Mouse (Mus musculus): ENCODE data around the gene Olfr1199. TPM values are rescaled to one million over a fixed set of nuclear protein-coding genes. Genes with fewer than 3 reads are reported as not detected.

Gene Olfr1199
- total RNA-seq (2021): not detected

GRCm38 (mm10) chr2:88760369-88760768, at the start of gene Olfr1199:
Olfr1199 (minus strand) TSS chr2:88760469.
- no peak for DNase-seq

GRCm38 (mm10) chr2:88792736-88793135, 32.5 kb upstream of the Olfr1199 start, which contains the start of gene Olfr1201:
Olfr1201 (plus strand) TSS chr2:88793036.
- DNase-seq: no peak

GRCm38 (mm10) chr2:88770388-88770787, 10.1 kb upstream of the Olfr1199 start, which contains the start of gene Olfr1200:
Olfr1200 (minus strand) TSS chr2:88770488.
- no peak for DNase-seq

GRCm38 (mm10) chr2:88751270-88751669, 9.0 kb downstream of the Olfr1199 start, which contains the start of gene Olfr1198:
Olfr1198 (minus strand) TSS chr2:88751370.
- no peak for DNase-seq

- DNase-seq: no peak
These were observed 16.9 kb downstream of the Olfr1199 start for GRCm38 (mm10) chr2:88743379-88743778.

- DNase-seq: no peak
These were observed 28.0 kb downstream of the Olfr1199 start, which contains the start of gene Olfr1197 for GRCm38 (mm10) chr2:88732266-88732665. Olfr1197 (minus strand) TSS chr2:88732366.

GRCm38 (mm10) chr2:88704497-88704896, 55.8 kb downstream of the Olfr1199 start, which contains the start of gene Olfr1196:
Olfr1196 (minus strand) TSS chr2:88704597.
- no peak for DNase-seq

Other genes with a start within 250 kb of the Olfr1199 start
- not detected for gene Olfr1186, start 241.9 kb downstream of the Olfr1199 start, total RNA-seq (2021)
- gene Olfr1188, start 203.5 kb downstream of the Olfr1199 start, total RNA-seq (2021): not detected
- gene Olfr1189, start 174.0 kb downstream of the Olfr1199 start, total RNA-seq (2021): not detected
- gene Olfr1191-ps1, start 119.9 kb downstream of the Olfr1199 start, total RNA-seq (2021): under 1 TPM; 0.05 to 0.07 TPM
- gene Olfr1192-ps1, start 112.0 kb downstream of the Olfr1199 start, total RNA-seq (2021): not detected
- not detected for gene Olfr1193, start 84.8 kb downstream of the Olfr1199 start, total RNA-seq (2021)
- not detected for gene Olfr1195, start 71.3 kb downstream of the Olfr1199 start, total RNA-seq (2021)
- gene Olfr1196, start 55.9 kb downstream of the Olfr1199 start, total RNA-seq (2021): not detected
- gene Olfr1197, start 28.1 kb downstream of the Olfr1199 start, total RNA-seq (2021): not detected
- not detected for gene Olfr1198, start 9.1 kb downstream of the Olfr1199 start, total RNA-seq (2021)
- not detected for gene Olfr1200, start 10.0 kb upstream of the Olfr1199 start, total RNA-seq (2021)
- not detected for gene Olfr1201, start 32.6 kb upstream of the Olfr1199 start, total RNA-seq (2021)
- gene Olfr1202, start 54.0 kb upstream of the Olfr1199 start, total RNA-seq (2021): not detected
- gene Olfr1205, start 69.3 kb upstream of the Olfr1199 start, total RNA-seq (2021): not detected
- gene Olfr1204, start 88.8 kb upstream of the Olfr1199 start, total RNA-seq (2021): not detected
- gene Olfr1206, start 102.8 kb upstream of the Olfr1199 start, total RNA-seq (2021): not detected
- not detected for gene Olfr1208, start 141.8 kb upstream of the Olfr1199 start, total RNA-seq (2021)
- gene Olfr1209, start 154.7 kb upstream of the Olfr1199 start, total RNA-seq (2021): not detected
- not detected for gene Olfr1211, start 177.6 kb upstream of the Olfr1199 start, total RNA-seq (2021)
- not detected for gene Olfr1212, start 193.5 kb upstream of the Olfr1199 start, total RNA-seq (2021)
- gene Gm13762, start 219.8 kb upstream of the Olfr1199 start, total RNA-seq (2021): not detected
- not detected for gene Olfr1214, start 232.2 kb upstream of the Olfr1199 start, total RNA-seq (2021)
- not detected for gene Olfr1215, start 246.5 kb upstream of the Olfr1199 start, total RNA-seq (2021)